ENCODE assay signal across 8 mouse cellular contexts in the genomic region with DNA sequence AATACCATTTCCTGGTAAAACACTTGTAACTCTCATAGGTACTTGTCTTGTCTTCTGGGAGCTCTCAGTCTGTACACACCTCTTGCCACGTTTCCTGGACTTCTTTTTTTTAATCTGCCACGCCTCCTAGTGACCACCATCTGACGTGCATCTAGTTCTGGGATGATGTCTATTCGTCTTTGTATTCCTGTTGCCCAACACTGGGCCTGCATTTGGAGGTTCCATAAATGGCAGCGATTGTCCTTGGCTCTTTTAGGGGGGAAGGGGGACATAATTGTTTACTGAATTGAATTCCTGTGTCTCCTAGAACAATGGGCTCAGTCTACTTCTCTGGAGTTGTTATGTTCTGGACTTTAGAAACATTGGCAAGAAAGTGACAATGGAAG. TPM values are rescaled to one million over a fixed set of nuclear protein-coding genes. Genes with fewer than 3 reads are reported as not detected.
DNase-seq lines count a peak whose midpoint lies in the region; ATAC-seq lines count a peak whose summit lies in the region.

No protein-coding gene starts in this region.

- no peaks in the 10 kb centered on the region for H3K4me1 ChIP-seq in embryonic facial prominence, embryonic 11.5 days (ENCODE audit: control insufficient read depth, insufficient read depth, low read length)
- H3K4me1 ChIP-seq in limb, embryonic 11.5 days (ENCODE audit: control insufficient read depth, insufficient read depth, low read length) = 0 out of 2 replicates have a peak, but pooled peaks cover 5% of the 10 kb centered on the region
- peaks cover 12% of the 10 kb centered on the region for H3K4me1 ChIP-seq in midbrain, embryonic 11.5 days (ENCODE audit: control insufficient read depth, insufficient read depth, low read length)

- peak overlapping the region; percentile 88 for H3K9ac ChIP-seq in embryonic facial prominence, embryonic 11.5 days (replicated peaks; ENCODE audit: low read length)
- peak overlapping the region; percentile 81; the same call in 1 of the 2 replicates for H3K9ac ChIP-seq in limb, embryonic 11.5 days (ENCODE audit: low read length)
- peak overlapping the region; percentile 90 for H3K9ac ChIP-seq in midbrain, embryonic 11.5 days (ENCODE audit: low read length)

- no peak overlapping the region; the same call in 1 of the 2 replicates for H3K27ac ChIP-seq in embryonic facial prominence, embryonic 11.5 days (replicated peaks; ENCODE audit: low read depth, low read length)
- H3K27ac ChIP-seq in limb, embryonic 11.5 days (replicated peaks; ENCODE audit: low read depth, low read length) = no peak overlapping the region
- H3K27ac ChIP-seq in midbrain, embryonic 11.5 days (ENCODE audit: low read depth, low read length) = no peak overlapping the region

- ATAC-seq in embryonic facial prominence, embryonic 11.5 days (replicated peaks; ENCODE audit: insufficient number of reproducible peaks, low FRiP score, low TSS enrichment, low read depth) = no peak
- ATAC-seq in limb, embryonic 11.5 days (ENCODE audit: insufficient number of reproducible peaks, low FRiP score, low TSS enrichment, low read depth) = no peak
- ATAC-seq in midbrain, embryonic 11.5 days (ENCODE audit: low FRiP score) = peak; percentile 38; the same call in 1 of the 2 replicates

- DNase-seq in kidney, adult 11 months = peak; percentile 52
- DNase-seq in kidney, adult 18-20 months = no peak
- DNase-seq in NIH3T3 (ENCODE audit: low read depth) = peak; percentile 91
- peak; percentile 71 for DNase-seq in embryonic facial prominence, embryonic 11.5 days (ENCODE audit: low spot score)
- peak; percentile 48 to 69 for DNase-seq in heart, postnatal 10 days
- DNase-seq in limb, embryonic 11.5 days (ENCODE audit: low spot score) = peak; percentile 49
- DNase-seq in midbrain, embryonic 11.5 days (ENCODE audit: low spot score, missing footprints) = no peak
- DNase-seq in yolk sac, embryonic 10.5 days (ENCODE audit: low spot score) = peak; percentile 61

- H3K36me3 ChIP-seq in embryonic facial prominence, embryonic 11.5 days (replicated peaks; ENCODE audit: control insufficient read depth, insufficient read depth, low read depth, low read length) = peaks cover 7% of the 10 kb centered on the region
- peaks cover 20% of the 10 kb centered on the region for H3K36me3 ChIP-seq in limb, embryonic 11.5 days (ENCODE audit: control insufficient read depth, insufficient read depth, low read length)
- H3K36me3 ChIP-seq in midbrain, embryonic 11.5 days (ENCODE audit: control insufficient read depth, insufficient read depth, low read length) = peaks cover 11% of the 10 kb centered on the region

- peak overlapping the region; percentile 92 for H3K4me3 ChIP-seq in embryonic facial prominence, embryonic 11.5 days (ENCODE audit: low read depth, low read length)
- peak overlapping the region; percentile 98 for H3K4me3 ChIP-seq in limb, embryonic 11.5 days (ENCODE audit: low read depth, low read length)
- peak overlapping the region; percentile 92 for H3K4me3 ChIP-seq in midbrain, embryonic 11.5 days (ENCODE audit: low read depth, low read length)

- WGBS in embryonic facial prominence, embryonic 11.5 days = 2% methylated on average over 5 of the region's 5 CpGs
- 5% methylated on average over 5 of the region's 5 CpGs for WGBS in limb, embryonic 11.5 days
- WGBS in midbrain, embryonic 11.5 days = 2% methylated on average over 5 of the region's 5 CpGs

- no peaks in the 10 kb centered on the region for H3K9me3 ChIP-seq in embryonic facial prominence, embryonic 11.5 days (replicated peaks; ENCODE audit: control insufficient read depth, low read length)
- H3K9me3 ChIP-seq in limb, embryonic 11.5 days (ENCODE audit: control insufficient read depth, low read length) = no peaks in the 10 kb centered on the region
- no peaks in the 10 kb centered on the region for H3K9me3 ChIP-seq in midbrain, embryonic 11.5 days (ENCODE audit: control insufficient read depth, low read length)

- no peaks in the 10 kb centered on the region for H3K27me3 ChIP-seq in embryonic facial prominence, embryonic 11.5 days (ENCODE audit: control insufficient read depth, insufficient read depth, low read length)
- H3K27me3 ChIP-seq in limb, embryonic 11.5 days (ENCODE audit: control insufficient read depth, insufficient read depth, low read length) = no peaks in the 10 kb centered on the region
- no peaks in the 10 kb centered on the region for H3K27me3 ChIP-seq in midbrain, embryonic 11.5 days (ENCODE audit: control insufficient read depth, insufficient read depth, low read length)

- intact Hi-C loops in heart, postnatal 10 days (cut with DNase I) = no loop called here

- H3K4me2 ChIP-seq in embryonic facial prominence, embryonic 11.5 days (ENCODE audit: low read depth, low read length) = peak overlapping the region; percentile 36
- peak overlapping the region; percentile 97 for H3K4me2 ChIP-seq in limb, embryonic 11.5 days (ENCODE audit: low read depth, severe bottlenecking)
- H3K4me2 ChIP-seq in midbrain, embryonic 11.5 days = peak overlapping the region; percentile 94

RNA-seq across cellular contexts. Expression of gene Fen1, which starts 0.6 kb away (rescaled TPM):
- 130 and 134 TPM in 2 replicates for polyA plus RNA-seq in embryonic facial prominence, embryonic 11.5 days (2014; fragmentation: Nextera tagmentation; extraction: Ambion mirVana)
- total RNA-seq in heart, postnatal 10 days (2021) = 10 to 100 TPM; 12.3 to 14.4 TPM
- polyA plus RNA-seq in limb, embryonic 11.5 days (2014; fragmentation: Nextera tagmentation; extraction: Ambion mirVana) = 135 and 140 TPM in 2 replicates
- 121 and 128 TPM in 2 replicates for polyA plus RNA-seq in midbrain, embryonic 11.5 days (2014; fragmentation: Nextera tagmentation; extraction: Ambion mirVana)

RNA-seq across cellular contexts. Expression of gene Tmem258, which starts 0.8 kb away (rescaled TPM):
- 344 and 377 TPM in 2 replicates for polyA plus RNA-seq in embryonic facial prominence, embryonic 11.5 days (2014; fragmentation: Nextera tagmentation; extraction: Ambion mirVana)
- total RNA-seq in heart, postnatal 10 days (2021) = 100 to 1,000 TPM; 145 TPM
- 419 and 442 TPM in 2 replicates for polyA plus RNA-seq in limb, embryonic 11.5 days (2014; fragmentation: Nextera tagmentation; extraction: Ambion mirVana)
- polyA plus RNA-seq in midbrain, embryonic 11.5 days (2014; fragmentation: Nextera tagmentation; extraction: Ambion mirVana) = 334 and 352 TPM in 2 replicates

RNA-seq across cellular contexts. Expression of gene Fads1, which starts 21.9 kb away (rescaled TPM):
- 125 and 130 TPM in 2 replicates for polyA plus RNA-seq in embryonic facial prominence, embryonic 11.5 days (2014; fragmentation: Nextera tagmentation; extraction: Ambion mirVana)
- total RNA-seq in heart, postnatal 10 days (2021) = 10 to 100 TPM; 34.7 to 35.7 TPM
- 138 and 145 TPM in 2 replicates for polyA plus RNA-seq in limb, embryonic 11.5 days (2014; fragmentation: Nextera tagmentation; extraction: Ambion mirVana)
- 152 and 155 TPM in 2 replicates for polyA plus RNA-seq in midbrain, embryonic 11.5 days (2014; fragmentation: Nextera tagmentation; extraction: Ambion mirVana)

RNA-seq across cellular contexts. Expression of gene Myrf, which starts 35.9 kb away (rescaled TPM):
- 2.4 and 2.6 TPM in 2 replicates for polyA plus RNA-seq in embryonic facial prominence, embryonic 11.5 days (2014; fragmentation: Nextera tagmentation; extraction: Ambion mirVana)
- total RNA-seq in heart, postnatal 10 days (2021) = 1 to 10 TPM; 5.7 to 9.1 TPM
- polyA plus RNA-seq in limb, embryonic 11.5 days (2014; fragmentation: Nextera tagmentation; extraction: Ambion mirVana) = 4.4 and 4.6 TPM in 2 replicates
- polyA plus RNA-seq in midbrain, embryonic 11.5 days (2014; fragmentation: Nextera tagmentation; extraction: Ambion mirVana) = 1.4 and 1.7 TPM in 2 replicates

Comparison
In these comparisons a context has a peak if more than half of its experiments do, and no peak if none do; other contexts are left out.
1. DNase-seq: peak in kidney, adult 11 months (single experiment), NIH3T3 (single experiment), embryonic facial prominence, embryonic 11.5 days (single experiment), heart, postnatal 10 days (2 of 2), limb, embryonic 11.5 days (single experiment) and yolk sac, embryonic 10.5 days (single experiment); none in kidney, adult 18-20 months (single experiment) and midbrain, embryonic 11.5 days (single experiment).
2. H3K4me2 ChIP-seq: peak in every context shown above with its lines; median percentile 97 in limb, embryonic 11.5 days; 94 in midbrain, embryonic 11.5 days; 36 in embryonic facial prominence, embryonic 11.5 days.
3. Peak in every context shown above with its lines, with median percentiles within 50 percentile points of each other: H3K4me3 ChIP-seq and H3K9ac ChIP-seq.